Mouse (Mus musculus): ENCODE data around the gene Shisa2. TPM values are rescaled to one million over a fixed set of nuclear protein-coding genes. Genes with fewer than 3 reads are reported as not detected.

Shisa2 gene
- total RNA-seq, 2 experiments from 2014 or later = 0.59 to 1.4 TPM

Other genes with a start within 250 kb of the Shisa2 start
- gene Phf11c, start 229.9 kb upstream of the Shisa2 start, total RNA-seq (2021) = 1 to 10 TPM in 1 of 2 experiments, under 1 TPM in 1; 0.93 to 1.0 TPM
- 10 to 100 TPM in 1 of 2 experiments, 1 to 10 TPM in 1; 9.0 to 11.0 TPM for gene Setdb2, start 184.4 kb upstream of the Shisa2 start, total RNA-seq (2021)
- 10 to 100 TPM; 20.0 to 21.8 TPM for gene Cab39l, start 184.3 kb upstream of the Shisa2 start, total RNA-seq (2021)
- gene Cdadc1, start 27.3 kb upstream of the Shisa2 start, total RNA-seq (2021) = 10 to 100 TPM; 36.8 to 42.9 TPM

All from heart, postnatal 14 days (tissue).